Mouse (Mus musculus): ENCODE measurements around the gene Tsr3. TPM values are rescaled to one million over a fixed set of nuclear protein-coding genes. Genes with fewer than 3 reads are reported as not detected.
A peak's percentile ranks its signal among the peaks of the same experiment; 100 is the strongest.
"Not testable (repeated sequence)": the region's sequence is repeated elsewhere in the genome, so short reads cannot be mapped to it uniquely, and the experiment has no call there.

Gene Tsr3
- polyA plus RNA-seq, 1 experiment from 2014 or later = 39.1 TPM

- Histone ChIP-seq H3K4me3 (ENCODE audit: low read depth, low read length) (no peak overlapping the region), H3K4me1 (ENCODE audit: control insufficient read depth, insufficient read depth, low read length) (peaks cover 10% of the 10 kb centered on the region), H3K9me3 (ENCODE audit: control insufficient read depth, low read length) (no peaks in the 10 kb centered on the region), H3K9ac (ENCODE audit: low read depth, low read length) (no peak overlapping the region), H3K36me3 (ENCODE audit: control insufficient read depth, insufficient read depth, low read length) (peaks cover 45% of the 10 kb centered on the region), H3K27ac (replicated peaks; ENCODE audit: low read depth, low read length) (no peak overlapping the region), H3K27me3 (replicated peaks; ENCODE audit: control insufficient read depth, insufficient read depth, low read length) (no peaks in the 10 kb centered on the region), H3K4me2 (ENCODE audit: low read depth, low read length) (no peak overlapping the region)
- WGBS = 57% methylated on average over 1 of the region's 1 CpGs
- no peak for ATAC-seq (ENCODE audit: low read depth)
- DNase-seq (ENCODE audit: low spot score) = no peak
Observed at GRCm38 (mm10) chr17:25220746-25221145, 19.2 kb upstream of the Tsr3 start.

- Histone ChIP-seq H3K36me3 (ENCODE audit: control insufficient read depth, insufficient read depth, low read length) (peaks cover 46% of the 10 kb centered on the region), H3K27me3 (replicated peaks; ENCODE audit: control insufficient read depth, insufficient read depth, low read length) (no peaks in the 10 kb centered on the region), H3K4me1 (ENCODE audit: control insufficient read depth, insufficient read depth, low read length) (peaks cover 10% of the 10 kb centered on the region), H3K9ac (ENCODE audit: low read depth, low read length) (peak overlapping the region; percentile 60), H3K27ac (replicated peaks; ENCODE audit: low read depth, low read length) (0 out of 2 replicates have a peak overlapping the region, but pooled peaks have one; percentile 21), H3K9me3 (ENCODE audit: control insufficient read depth, low read length) (no peaks in the 10 kb centered on the region), H3K4me2 (ENCODE audit: low read depth, low read length) (peak overlapping the region; percentile 78), H3K4me3 (ENCODE audit: low read depth, low read length) (peak overlapping the region; percentile 39)
- DNase-seq (ENCODE audit: low spot score) = peak; percentile 63
- peak; percentile 91 for ATAC-seq (ENCODE audit: low read depth)
- 4% methylated on average over 12 of the region's 30 CpGs for WGBS
Observed at GRCm38 (mm10) chr17:25221821-25222503, 18.0 kb upstream of the Tsr3 start.

GRCm38 (mm10) chr17:25222504-25222940, 17.4 kb upstream of the Tsr3 start:
- WGBS = 11% methylated on average over 13 of the region's 28 CpGs
- peak overlapping the region; percentile 42; the same call in 1 of the 2 replicates for H3K9ac ChIP-seq (ENCODE audit: low read depth, low read length)
- not testable (repeated sequence) for H3K9me3 ChIP-seq (ENCODE audit: control insufficient read depth, low read length); H3K27ac ChIP-seq (replicated peaks; ENCODE audit: low read depth, low read length); H3K4me1 ChIP-seq (ENCODE audit: control insufficient read depth, insufficient read depth, low read length); H3K27me3 ChIP-seq (replicated peaks; ENCODE audit: control insufficient read depth, insufficient read depth, low read length); DNase-seq (ENCODE audit: low spot score)
- peaks cover 47% of the 10 kb centered on the region for H3K36me3 ChIP-seq (ENCODE audit: control insufficient read depth, insufficient read depth, low read length)
- ATAC-seq (ENCODE audit: low read depth) = peak; percentile 87
- peak overlapping the region; percentile 39 for H3K4me3 ChIP-seq (ENCODE audit: low read depth, low read length)
- peak overlapping the region; percentile 78 for H3K4me2 ChIP-seq (ENCODE audit: low read depth, low read length)

- Histone ChIP-seq H3K4me2 (ENCODE audit: low read depth, low read length) (peak overlapping the region; percentile 48), H3K9ac (ENCODE audit: low read depth, low read length) (peak overlapping the region; percentile 42; the same call in 1 of the 2 replicates), H3K4me1 (ENCODE audit: control insufficient read depth, insufficient read depth, low read length) (peaks cover 10% of the 10 kb centered on the region), H3K27me3 (replicated peaks; ENCODE audit: control insufficient read depth, insufficient read depth, low read length) (no peaks in the 10 kb centered on the region), H3K27ac (replicated peaks; ENCODE audit: low read depth, low read length) (no peak overlapping the region; the same call in 1 of the 2 replicates), H3K36me3 (ENCODE audit: control insufficient read depth, insufficient read depth, low read length) (peaks cover 45% of the 10 kb centered on the region), H3K9me3 (ENCODE audit: control insufficient read depth, low read length) (no peaks in the 10 kb centered on the region), H3K4me3 (ENCODE audit: low read depth, low read length) (peak overlapping the region; percentile 39)
- ATAC-seq (ENCODE audit: low read depth) (no peak), DNase-seq (ENCODE audit: low spot score) (no peak)
- 43% methylated on average over 6 of the region's 6 CpGs for WGBS
Observed at GRCm38 (mm10) chr17:25222951-25223601, 16.9 kb upstream of the Tsr3 start.

- Histone ChIP-seq H3K27ac (replicated peaks; ENCODE audit: low read depth, low read length) (no peak overlapping the region), H3K27me3 (replicated peaks; ENCODE audit: control insufficient read depth, insufficient read depth, low read length) (no peaks in the 10 kb centered on the region), H3K4me3 (ENCODE audit: low read depth, low read length) (no peak overlapping the region), H3K4me1 (ENCODE audit: control insufficient read depth, insufficient read depth, low read length) (peaks cover 10% of the 10 kb centered on the region), H3K36me3 (ENCODE audit: control insufficient read depth, insufficient read depth, low read length) (peaks cover 42% of the 10 kb centered on the region), H3K9ac (ENCODE audit: low read depth, low read length) (no peak overlapping the region), H3K4me2 (ENCODE audit: low read depth, low read length) (no peak overlapping the region), H3K9me3 (ENCODE audit: control insufficient read depth, low read length) (no peaks in the 10 kb centered on the region)
- 90% methylated on average over 7 of the region's 7 CpGs for WGBS
- no peak for ATAC-seq (ENCODE audit: low read depth)
- DNase-seq (ENCODE audit: low spot score) = no peak
Observed at GRCm38 (mm10) chr17:25224586-25225222, 15.3 kb upstream of the Tsr3 start.

- Histone ChIP-seq H3K4me2 (ENCODE audit: low read depth, low read length) (no peak overlapping the region), H3K27me3 (replicated peaks; ENCODE audit: control insufficient read depth, insufficient read depth, low read length) (no peaks in the 10 kb centered on the region), H3K4me3 (ENCODE audit: low read depth, low read length) (no peak overlapping the region), H3K9me3 (ENCODE audit: control insufficient read depth, low read length) (no peaks in the 10 kb centered on the region), H3K9ac (ENCODE audit: low read depth, low read length) (no peak overlapping the region), H3K4me1 (ENCODE audit: control insufficient read depth, insufficient read depth, low read length) (peaks cover 10% of the 10 kb centered on the region), H3K36me3 (ENCODE audit: control insufficient read depth, insufficient read depth, low read length) (peaks cover 41% of the 10 kb centered on the region), H3K27ac (replicated peaks; ENCODE audit: low read depth, low read length) (no peak overlapping the region)
- ATAC-seq (ENCODE audit: low read depth) (no peak), DNase-seq (ENCODE audit: low spot score) (no peak)
- 87% methylated on average over 4 of the region's 4 CpGs for WGBS
Observed at GRCm38 (mm10) chr17:25225659-25226058, 14.3 kb upstream of the Tsr3 start.

- Histone ChIP-seq H3K9ac (ENCODE audit: low read depth, low read length) (no peak overlapping the region), H3K27ac (replicated peaks; ENCODE audit: low read depth, low read length) (no peak overlapping the region), H3K4me3 (ENCODE audit: low read depth, low read length) (no peak overlapping the region), H3K36me3 (ENCODE audit: control insufficient read depth, insufficient read depth, low read length) (peaks cover 50% of the 10 kb centered on the region), H3K27me3 (replicated peaks; ENCODE audit: control insufficient read depth, insufficient read depth, low read length) (no peaks in the 10 kb centered on the region), H3K4me1 (ENCODE audit: control insufficient read depth, insufficient read depth, low read length) (no peaks in the 10 kb centered on the region), H3K9me3 (ENCODE audit: control insufficient read depth, low read length) (no peaks in the 10 kb centered on the region), H3K4me2 (ENCODE audit: low read depth, low read length) (no peak overlapping the region)
- DNase-seq (ENCODE audit: low spot score) (no peak), ATAC-seq (ENCODE audit: low read depth) (no peak)
- 90% methylated on average over 5 of the region's 5 CpGs for WGBS
Observed at GRCm38 (mm10) chr17:25227991-25228390, 12.0 kb upstream of the Tsr3 start.

- not testable (repeated sequence) for H3K4me1 ChIP-seq (ENCODE audit: control insufficient read depth, insufficient read depth, low read length); H3K9ac ChIP-seq (ENCODE audit: low read depth, low read length); H3K4me3 ChIP-seq (ENCODE audit: low read depth, low read length); H3K27me3 ChIP-seq (replicated peaks; ENCODE audit: control insufficient read depth, insufficient read depth, low read length); H3K4me2 ChIP-seq (ENCODE audit: low read depth, low read length); H3K27ac ChIP-seq (replicated peaks; ENCODE audit: low read depth, low read length); DNase-seq (ENCODE audit: low spot score); H3K9me3 ChIP-seq (ENCODE audit: control insufficient read depth, low read length); ATAC-seq (ENCODE audit: low read depth)
- 83% methylated on average over 14 of the region's 17 CpGs for WGBS
- H3K36me3 ChIP-seq (ENCODE audit: control insufficient read depth, insufficient read depth, low read length) = peaks cover 59% of the 10 kb centered on the region
Observed at GRCm38 (mm10) chr17:25230014-25230655, 9.8 kb upstream of the Tsr3 start.

All from embryonic facial prominence, embryonic 14.5 days (tissue).